ENCODE assay signal across 9 mouse cellular contexts in the genomic region with DNA sequence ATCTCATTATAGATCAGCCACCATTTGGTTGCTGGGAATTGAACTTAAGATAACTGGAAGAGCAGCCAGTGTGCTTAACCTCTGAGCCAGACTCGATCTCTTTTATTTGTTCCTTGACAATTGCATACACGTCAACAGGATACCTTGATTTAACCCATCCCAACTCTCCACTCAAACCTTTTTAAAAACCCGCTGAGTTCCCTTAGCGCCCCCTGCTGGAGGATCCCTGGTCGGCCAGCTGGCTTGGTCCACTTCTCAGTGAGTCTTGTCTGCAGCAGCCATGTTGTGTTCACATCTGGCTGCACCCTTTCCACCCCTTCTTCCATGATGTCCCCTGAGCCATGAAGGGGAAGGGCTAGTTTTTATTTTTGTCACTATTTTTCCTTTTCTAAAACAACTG. TPM values are rescaled to one million over a fixed set of nuclear protein-coding genes. Genes with fewer than 3 reads are reported as not detected.
DNase-seq lines count a peak whose midpoint lies in the region; ATAC-seq and TF ChIP-seq lines count a peak whose summit lies in the region.
"Had no signal": no experiment of that assay in that cellular context is flagged by ENCODE, and none has a peak within 500 bp of the region (broad histone marks: within the 10 kb centered on the region; RNA-seq: fewer than 3 reads in every experiment).

No protein-coding gene starts in this region.

- H3K4me3 ChIP-seq in heart, embryonic 12.5 days: no peak overlapping the region
- H3K4me3 ChIP-seq in cerebellum, adult 2 months (replicated peaks; ENCODE audit: insufficient read depth, low read depth, low read length): no peak overlapping the region
- H3K4me3 ChIP-seq: megakaryocyte, embryonic 14.5 days had no signal

- no peak for ATAC-seq in heart, embryonic 12.5 days (ENCODE audit: insufficient number of reproducible peaks, low FRiP score)

- no peak overlapping the region for H3K4me2 ChIP-seq in heart, embryonic 12.5 days

- H3K4me1 ChIP-seq in heart, embryonic 12.5 days (replicated peaks): peaks cover 23% of the 10 kb centered on the region
- H3K4me1 ChIP-seq in cerebellum, adult 2 months (ENCODE audit: control insufficient read depth, insufficient read depth, low read length): no peaks in the 10 kb centered on the region; the same call in 1 of the 2 replicates

- no peak overlapping the region for H3K27ac ChIP-seq in heart, embryonic 12.5 days (ENCODE audit: poor library complexity, severe bottlenecking)
- H3K27ac ChIP-seq in cerebellum, adult 2 months (ENCODE audit: insufficient read depth, low read length): no peak overlapping the region

- H3K27me3 ChIP-seq in heart, embryonic 12.5 days (replicated peaks): no peaks in the 10 kb centered on the region
- no peaks in the 10 kb centered on the region for H3K27me3 ChIP-seq in cerebellum, adult 2 months (ENCODE audit: control insufficient read depth, insufficient read depth, low read length)
- H3K27me3 ChIP-seq: megakaryocyte, embryonic 14.5 days had no signal

- DNase-seq in heart, postnatal 4 days: peak; percentile 66
- DNase-seq in right cerebral cortex, postnatal 4 days: peak; percentile 53
- no peak for DNase-seq in right cerebral cortex, postnatal 25 days
- peak; percentile 39 for DNase-seq in WW6 (ENCODE audit: low read depth, low spot score)
- peak; percentile 19 to 31 for DNase-seq in natural killer cell, adult 2 months (ENCODE audit: low spot score in 2 of 2)
- DNase-seq in cerebellum, adult 2 months: no peak
- no peak for DNase-seq in layer of hippocampus, adult 18-20 months (ENCODE audit: low spot score in 2 of 2)

- TF ChIP-seq CTCF in cerebellum, adult 2 months (IDR thresholded peaks at IDR 0.05; ENCODE audit: borderline replicate concordance, insufficient read depth, low read depth, low read length): no peak

- H3K9ac ChIP-seq in heart, embryonic 12.5 days: no peak overlapping the region

- TF ChIP-seq POLR2A in cerebellum, adult 2 months (IDR thresholded peaks at IDR 0.05; ENCODE audit: borderline replicate concordance, insufficient read depth, low read length): no peak

- H3K36me3 ChIP-seq in heart, embryonic 12.5 days: peaks cover 50% of the 10 kb centered on the region

- 69% methylated on average over 5 of the region's 5 CpGs for WGBS in heart, embryonic 12.5 days
- 68% methylated on average over 5 of the region's 5 CpGs for WGBS in cerebellum, adult 2 months

- H3K9me3 ChIP-seq in heart, embryonic 12.5 days (replicated peaks): peaks cover under 1% of the 10 kb centered on the region; the same call in 1 of the 2 replicates
- H3K9me3 ChIP-seq: megakaryocyte, embryonic 14.5 days had no signal

RNA-seq across cellular contexts. Expression of a gene that starts 33.0 kb away (rescaled TPM):
- 100 to 1,000 TPM; 135 to 145 TPM for total RNA-seq in heart, postnatal 4 days (2021)
- polyA plus RNA-seq in heart, embryonic 12.5 days (2016; fragmentation: Nextera tagmentation; extraction: Ambion mirVana): 22.3 and 22.4 TPM in 2 replicates
- polyA plus RNA-seq in cerebellum, adult 2 months (2012; rRNA removed): 22.2 and 24.1 TPM in 2 replicates
- total RNA-seq in layer of hippocampus, adult 18-20 months (2021): 10 to 100 TPM; 24.3 to 24.7 TPM

RNA-seq across cellular contexts. Expression of a gene that starts 33.6 kb away (rescaled TPM):
- total RNA-seq in heart, postnatal 4 days (2021): 1 to 10 TPM; 2.8 to 3.4 TPM
- 0.46 and 0.83 TPM in 2 replicates for polyA plus RNA-seq in heart, embryonic 12.5 days (2016; fragmentation: Nextera tagmentation; extraction: Ambion mirVana)
- polyA plus RNA-seq in cerebellum, adult 2 months (2012; rRNA removed): 0.13 and 0.15 TPM in 2 replicates
- under 1 TPM; 0.12 to 0.48 TPM for total RNA-seq in layer of hippocampus, adult 18-20 months (2021)

RNA-seq across cellular contexts. Expression of a gene that starts 59.2 kb away (rescaled TPM):
- under 1 TPM; 0.36 to 0.47 TPM for total RNA-seq in heart, postnatal 4 days (2021)
- 8.1 and 8.5 TPM in 2 replicates for polyA plus RNA-seq in heart, embryonic 12.5 days (2016; fragmentation: Nextera tagmentation; extraction: Ambion mirVana)
- 6.7 and 7.1 TPM in 2 replicates for polyA plus RNA-seq in cerebellum, adult 2 months (2012; rRNA removed)
- total RNA-seq in layer of hippocampus, adult 18-20 months (2021): 1 to 10 TPM in 1 of 2 experiments, under 1 TPM in 1; 0.69 to 1.2 TPM

Comparison
In these comparisons a context has a peak if more than half of its experiments do, and no peak if none do; other contexts are left out.
1. DNase-seq: peak in heart, postnatal 4 days (single experiment), right cerebral cortex, postnatal 4 days (single experiment), WW6 (single experiment) and natural killer cell, adult 2 months (2 of 2); none in right cerebral cortex, postnatal 25 days (single experiment), cerebellum, adult 2 months (0 of 2) and layer of hippocampus, adult 18-20 months (0 of 2).
2. RNA of a gene that starts 33.0 kb away (total RNA-seq): 135 to 145 TPM in heart, postnatal 4 days; 24.3 to 24.7 TPM in layer of hippocampus, adult 18-20 months; every median in the first group is over 4 times any median in the second.